Mouse (Mus musculus) heart, adult 9 months (tissue): ENCODE data around the gene Rnf208.

Experiments used
- DNase-seq, 2 experiments: peaks; one replicate each; pipeline ENCODE4 v3.0.0; 2022; ENCODE audit warnings: low spot score in 2 of 2

Rnf208 gene

DNA sequence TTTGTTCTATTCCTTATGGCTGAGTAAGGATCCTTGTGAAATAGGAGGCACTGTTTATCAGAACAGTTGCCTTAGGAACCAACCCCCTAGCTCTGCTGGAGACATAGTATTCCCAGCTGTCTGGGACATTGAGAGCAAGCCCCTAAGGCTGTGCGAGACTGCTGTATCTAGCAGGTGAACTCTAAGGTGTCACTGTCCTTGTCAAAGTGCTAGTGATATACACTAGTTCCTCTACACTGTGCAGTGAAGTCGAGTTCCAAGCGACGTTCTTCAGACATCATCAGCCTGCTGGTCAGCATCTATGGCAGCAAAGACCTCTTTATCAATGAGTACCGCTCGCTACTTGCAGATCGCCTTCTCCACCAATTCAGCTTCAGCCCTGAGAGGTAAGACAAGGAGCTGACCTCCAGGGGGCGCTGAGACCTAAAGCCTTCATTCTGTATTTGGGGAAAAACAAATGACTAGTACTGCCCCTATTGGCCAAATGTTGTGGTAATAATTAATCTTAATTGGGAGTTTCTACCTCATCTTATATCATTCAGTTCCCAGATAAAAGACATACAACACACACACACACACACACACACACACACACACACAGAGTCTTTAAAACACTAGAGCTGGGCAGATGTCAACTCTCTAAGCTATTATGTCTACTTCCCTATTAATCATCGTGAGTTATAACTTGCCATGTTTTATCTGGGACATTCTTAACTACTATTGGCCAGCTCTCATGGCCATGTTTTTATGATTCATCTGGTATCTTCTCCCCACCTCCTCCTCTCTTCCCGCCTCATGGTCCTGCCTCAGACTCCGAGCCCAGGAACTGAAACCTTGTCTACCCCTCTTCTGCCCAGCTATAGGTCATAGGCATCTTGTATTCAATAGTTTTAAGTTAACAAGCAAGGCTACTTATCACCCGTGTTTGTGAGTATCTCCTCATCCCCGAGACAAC, 37.1 kb downstream of the Rnf208 start:
- DNase-seq = peak in 1 of 2 experiments; percentile 66

DNA sequence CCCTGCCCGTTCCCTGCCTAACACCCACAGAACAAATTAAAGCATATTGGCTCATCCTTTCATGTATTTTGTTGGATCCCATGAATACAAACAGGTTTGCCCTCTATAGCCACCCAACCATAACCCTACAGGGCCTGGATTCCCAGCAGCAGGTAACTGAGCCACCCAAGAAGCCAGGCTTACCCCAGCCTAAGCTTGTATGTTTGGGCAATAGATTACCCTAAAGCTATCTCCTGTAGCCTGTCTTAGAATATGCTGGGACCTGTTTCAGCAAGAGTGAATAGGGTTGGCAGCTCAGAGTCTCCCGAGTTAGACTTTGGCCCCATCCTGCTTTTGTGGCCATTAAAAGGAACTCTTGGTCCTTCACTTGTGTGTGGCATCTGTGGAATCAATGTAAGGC, 43.5 kb downstream of the Rnf208 start:
- DNase-seq = no peak

DNA sequence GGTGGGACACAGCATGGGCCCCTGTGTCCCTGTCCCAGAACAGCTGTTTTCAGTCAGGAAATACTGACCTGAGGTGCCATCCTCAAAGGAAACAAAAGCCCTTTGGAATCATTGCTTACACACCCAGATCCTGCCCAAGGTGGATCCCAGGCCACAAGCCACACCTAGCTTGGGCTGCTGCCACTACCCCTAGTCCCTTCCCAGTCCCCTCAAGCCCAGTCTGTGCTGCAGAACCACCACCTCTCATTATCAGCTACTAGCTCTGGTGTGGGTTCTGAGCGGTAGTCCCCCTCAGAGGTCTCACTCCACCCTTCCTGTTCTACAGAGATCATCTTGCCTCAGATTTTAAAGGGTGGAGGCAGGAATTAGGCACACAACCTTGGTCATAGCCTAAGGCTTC, 44.3 kb downstream of the Rnf208 start:
- no peak for DNase-seq

DNA sequence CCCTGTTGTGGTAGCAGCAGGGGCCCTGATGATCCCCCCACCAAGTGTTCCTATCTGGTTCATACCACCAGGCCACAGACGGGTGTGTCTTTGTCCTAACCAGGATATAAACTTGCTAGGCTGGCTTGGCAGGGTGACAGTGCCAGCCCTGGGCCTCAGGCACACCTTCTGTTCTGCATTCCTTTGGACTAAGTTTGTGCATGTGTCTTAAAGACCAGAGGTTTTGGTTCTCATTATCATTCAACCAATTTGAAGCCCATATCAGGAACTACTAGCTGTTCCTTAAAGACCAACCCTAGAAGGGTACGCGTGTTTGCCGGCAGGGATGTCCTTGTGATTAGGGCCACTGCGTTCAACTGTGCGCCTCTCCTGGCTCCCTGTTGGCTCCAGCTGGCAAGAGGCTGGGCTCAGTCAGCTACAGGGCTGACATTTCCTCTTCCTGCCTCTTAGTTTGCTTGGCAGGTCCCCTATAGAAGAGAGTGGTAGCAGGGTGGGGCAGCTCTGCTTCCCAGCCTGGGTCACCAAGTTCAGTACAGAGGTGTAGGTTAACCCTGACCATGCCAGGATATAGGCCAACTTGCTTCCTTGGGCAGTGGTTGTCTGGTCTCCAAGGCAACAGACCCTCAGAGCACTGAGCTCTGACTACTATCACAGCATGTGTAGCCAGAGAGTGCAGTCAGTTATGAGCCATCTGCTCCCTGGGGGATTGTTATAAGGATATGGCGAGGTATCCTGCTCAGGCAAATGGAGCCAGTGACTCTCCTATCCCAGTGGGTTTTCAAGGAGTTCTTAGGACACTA, 45.0 kb downstream of the Rnf208 start:
- no peak for DNase-seq

DNA sequence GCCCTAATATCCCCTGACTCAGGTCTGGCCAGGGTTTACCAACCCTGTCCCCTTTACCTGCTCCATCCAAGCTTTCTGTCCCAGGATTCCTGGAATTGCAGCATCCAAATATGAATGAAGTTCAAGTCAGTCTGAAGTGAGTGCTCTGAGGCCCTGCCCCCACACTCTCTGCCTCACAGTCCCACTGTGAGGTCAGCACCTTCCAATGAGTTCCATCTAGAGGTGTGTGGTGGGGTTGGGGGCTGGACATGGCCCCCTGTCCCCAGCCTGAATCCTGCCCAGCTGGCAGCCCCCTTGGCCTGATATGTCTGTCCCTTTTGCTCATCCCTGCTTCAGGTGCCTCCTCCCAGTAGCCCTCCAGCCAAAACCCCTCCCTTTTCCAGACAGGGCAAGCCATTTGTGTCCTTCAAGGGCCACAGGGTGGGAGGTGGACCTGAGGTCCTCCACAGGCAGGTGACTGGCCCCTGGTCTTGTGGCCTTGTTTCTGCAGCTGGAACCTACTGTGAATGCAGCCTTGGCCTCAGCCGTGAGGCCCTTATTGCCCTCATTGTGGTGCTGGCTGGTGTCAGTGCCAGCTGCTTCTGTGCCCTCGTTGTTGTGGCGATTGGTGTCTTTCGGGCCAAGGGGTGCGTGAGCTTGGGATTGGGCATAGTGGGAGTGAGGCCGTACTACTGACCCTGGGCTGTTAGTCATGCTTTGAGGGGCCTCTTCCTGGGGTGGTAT, 46.0 kb downstream of the Rnf208 start, which contains the start of gene Tmem210:
Gene Tmem210 (plus strand): TSS at position 219 of the 723 bp plus-strand sequence.
- DNase-seq = no peak

DNA sequence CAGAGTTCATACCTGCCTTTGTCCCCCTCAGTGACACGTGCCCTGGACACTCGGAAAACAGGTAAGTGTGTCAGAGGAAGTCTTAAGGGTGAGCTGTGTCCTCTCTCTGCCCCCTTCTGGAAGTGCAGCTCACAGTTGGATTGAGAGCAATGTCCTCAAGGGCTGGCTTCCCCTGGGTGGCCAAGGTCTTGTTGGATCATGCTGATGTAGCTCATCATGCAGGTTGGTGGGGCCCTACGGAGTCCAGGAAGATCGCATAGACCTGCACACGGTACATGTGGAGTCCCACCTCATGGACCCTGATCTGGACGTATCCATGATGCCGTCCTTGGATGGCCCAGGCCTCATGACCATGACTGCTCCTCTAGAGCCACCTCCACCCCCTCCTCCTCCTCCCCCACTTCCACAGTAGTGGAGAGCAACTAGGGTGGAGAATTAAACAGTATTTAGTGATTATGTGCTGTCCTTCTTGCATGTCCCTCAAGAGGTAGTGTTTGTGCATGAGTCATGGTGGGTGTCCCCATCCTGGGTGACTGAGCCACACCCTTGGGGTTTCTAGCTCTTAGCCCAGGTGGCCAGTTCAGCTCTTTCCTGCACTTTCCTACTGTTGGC, 46.8 kb downstream of the Rnf208 start:
- no peak for DNase-seq

DNA sequence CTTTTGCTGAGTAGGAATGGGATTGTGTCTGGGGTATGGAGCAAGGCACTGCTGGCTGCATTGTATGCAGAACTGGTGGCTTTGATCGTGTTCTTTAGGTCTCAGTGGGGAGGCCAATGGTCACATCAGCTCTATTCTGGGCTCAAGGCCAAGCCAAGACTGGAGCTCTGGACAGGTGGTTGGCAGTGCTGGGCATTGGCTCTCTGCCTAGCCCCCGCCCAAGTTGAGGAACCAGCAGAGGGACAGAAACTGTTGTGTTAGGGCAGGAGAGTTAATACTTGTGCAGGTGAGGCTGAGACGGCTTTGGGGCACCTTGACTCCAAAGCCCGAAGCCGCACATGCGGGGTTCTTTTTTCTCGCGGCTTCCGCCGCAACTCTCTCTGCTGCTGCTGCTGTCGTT, 47.6 kb downstream of the Rnf208 start, which contains the start of gene Lrrc26:
Gene Lrrc26 (plus strand): TSS at position 265 of the 400 bp plus-strand sequence.
- no peak for DNase-seq

DNA sequence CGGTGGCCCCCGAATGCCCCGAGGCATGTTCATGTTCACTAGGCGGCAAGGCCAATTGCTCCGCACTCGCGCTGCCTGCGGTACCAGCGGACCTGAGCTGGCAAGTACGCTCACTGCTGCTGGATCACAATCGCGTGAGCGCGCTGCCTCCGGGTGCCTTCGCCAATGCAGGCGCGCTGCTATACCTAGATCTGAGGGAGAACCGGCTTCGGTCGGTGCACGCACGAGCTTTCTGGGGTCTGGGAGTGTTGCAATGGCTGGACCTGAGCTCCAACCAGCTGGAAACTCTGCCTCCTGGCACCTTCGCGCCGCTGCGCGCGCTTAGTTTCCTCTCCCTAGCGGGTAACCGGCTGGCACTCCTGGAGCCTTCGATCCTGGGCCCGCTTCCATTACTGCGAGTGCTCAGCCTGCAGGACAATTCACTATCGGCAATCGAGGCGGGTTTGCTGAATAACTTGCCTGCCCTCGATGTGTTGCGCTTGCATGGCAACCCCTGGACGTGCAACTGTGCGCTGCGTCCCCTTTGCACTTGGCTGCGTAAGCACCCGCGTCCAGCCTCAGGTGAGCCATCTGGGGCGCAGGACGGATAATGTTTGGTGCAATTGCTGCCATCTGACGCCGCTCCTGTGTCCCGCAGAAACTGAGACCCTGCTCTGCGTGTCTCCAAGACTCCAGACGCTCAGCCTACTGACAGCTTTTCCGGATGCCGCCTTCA, 48.2 kb downstream of the Rnf208 start:
- no peak for DNase-seq

DNA sequence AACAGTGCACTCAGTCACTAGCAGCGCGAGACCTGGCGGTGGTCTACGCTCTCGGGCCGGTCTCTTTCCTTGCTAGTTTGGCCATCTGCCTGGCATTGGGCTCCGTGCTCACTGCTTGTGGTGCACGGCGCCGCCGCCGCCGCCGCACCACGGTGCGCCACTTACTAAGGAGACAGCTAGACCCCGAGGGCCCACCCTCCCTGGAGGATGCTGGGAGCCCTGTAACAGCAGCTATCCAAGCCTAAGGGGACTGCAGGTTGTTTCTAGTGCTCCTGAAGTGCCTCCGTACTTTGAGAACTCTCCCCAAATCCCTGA, 48.7 kb downstream of the Rnf208 start:
- no peak for DNase-seq

DNA sequence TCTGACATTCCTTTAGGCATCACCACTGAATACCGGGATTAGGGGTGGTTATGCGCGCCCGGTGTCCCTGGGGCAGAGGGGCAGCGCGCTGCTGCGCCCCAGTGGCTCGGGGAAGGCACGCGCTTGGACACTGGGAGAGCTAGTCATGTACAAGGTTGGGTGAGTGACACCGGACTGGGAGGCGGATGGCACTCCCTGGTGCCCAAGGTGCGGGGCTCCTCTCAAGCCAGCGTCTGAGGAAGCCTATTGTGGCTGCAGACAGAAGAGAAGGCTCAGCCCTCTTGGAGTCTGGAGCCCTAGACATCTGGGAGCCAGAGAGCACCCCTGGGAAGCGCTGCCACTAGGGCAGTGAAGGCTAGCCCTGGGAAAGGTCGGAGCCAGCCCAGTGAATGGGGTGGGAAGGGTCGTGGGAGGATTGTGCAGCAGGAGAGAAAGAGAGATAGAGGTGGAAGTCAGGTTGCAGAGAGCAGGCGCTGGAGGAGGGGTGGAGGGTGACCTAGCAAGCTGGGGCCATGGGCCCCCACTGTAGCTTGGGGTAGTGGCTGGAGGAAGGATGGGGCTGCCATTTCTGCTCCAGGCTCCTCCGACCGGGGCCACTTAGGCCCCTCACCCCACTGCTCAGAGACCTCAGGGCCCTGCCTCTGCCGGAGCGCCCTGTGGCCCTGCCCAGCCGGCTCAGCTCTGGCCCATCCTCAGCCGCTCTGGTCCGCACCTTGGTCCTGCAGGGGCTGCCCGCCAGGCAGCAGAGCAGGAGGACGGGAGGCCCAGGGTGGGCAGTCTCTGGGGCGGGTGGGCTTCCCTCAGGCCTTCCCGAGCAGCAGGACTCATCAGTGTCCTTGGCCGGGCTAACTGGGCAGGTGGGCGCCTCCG, 49.4 kb downstream of the Rnf208 start:
- DNase-seq = no peak

DNA sequence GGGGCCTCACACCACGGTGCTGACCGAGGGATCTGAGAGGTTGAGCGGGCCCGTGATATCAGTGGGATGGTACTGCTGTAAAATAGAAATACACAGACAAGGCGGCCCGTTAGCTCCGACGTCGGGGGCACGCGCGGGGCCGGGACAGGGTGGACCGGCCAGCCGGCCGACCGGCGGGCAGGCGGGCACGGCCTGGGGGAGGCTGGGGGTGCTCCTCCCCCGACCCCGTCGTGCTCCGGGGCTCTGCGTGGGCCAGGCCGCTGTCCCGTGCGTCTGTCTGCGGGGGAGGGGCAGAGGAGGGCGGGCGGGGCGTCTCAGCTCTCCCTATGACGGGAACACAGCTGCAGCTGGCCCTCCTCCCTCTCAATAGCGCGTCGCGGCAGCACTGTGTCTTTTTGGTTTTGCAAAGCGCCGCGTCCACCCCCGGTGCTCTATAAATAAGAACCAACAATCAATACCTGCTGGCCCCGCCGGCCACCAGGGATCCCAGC, 50.0 kb downstream of the Rnf208 start:
- DNase-seq = peak in 1 of 2 experiments; percentile 29

DNA sequence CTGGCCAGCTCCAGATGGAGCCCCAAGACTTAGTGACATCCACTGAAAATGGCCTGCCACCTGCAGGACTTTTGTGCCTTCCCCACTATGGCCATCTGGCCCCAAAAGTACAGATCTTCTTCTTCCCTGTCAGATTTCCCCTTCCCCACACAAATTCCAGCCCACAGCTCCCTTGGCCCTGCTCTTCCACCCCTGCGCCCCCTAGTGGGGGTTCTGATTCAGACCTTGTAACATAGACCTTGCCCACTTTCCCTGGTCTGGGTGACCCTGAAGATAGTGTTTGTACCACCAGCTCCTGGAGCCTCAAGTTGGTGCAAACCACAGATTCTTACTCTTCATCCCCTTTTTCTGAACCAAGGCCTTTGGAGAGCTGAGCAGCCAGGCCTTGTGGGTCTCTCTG, 50.8 kb downstream of the Rnf208 start:
- DNase-seq = peak in 1 of 2 experiments; percentile 70

DNA sequence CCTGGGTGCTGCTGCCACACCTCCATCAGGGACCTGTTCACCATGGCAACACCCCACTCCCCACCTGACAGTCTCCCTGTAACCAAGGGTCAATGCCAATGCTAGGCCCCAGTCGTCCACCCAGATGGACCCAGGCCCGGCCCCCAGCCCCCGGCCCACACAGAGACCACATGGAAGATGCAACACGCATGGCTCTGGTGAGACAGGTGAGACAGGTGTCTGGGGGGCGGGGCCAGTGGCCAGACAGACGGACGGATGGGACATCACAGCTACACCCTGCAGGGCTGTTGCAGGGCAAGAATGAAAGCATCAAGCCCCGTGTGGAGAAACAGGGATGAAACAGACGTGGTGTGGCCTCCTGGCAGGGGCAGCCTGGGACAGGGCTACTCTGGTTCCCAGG, 51.7 kb downstream of the Rnf208 start:
- DNase-seq = no peak
